Mouse (Mus musculus) c-Kit-positive CD71-positive TER-119-positive erythroid progenitor cells, embryonic 14.5 days (primary cell): ENCODE measurements at regions not wholly inside any gene's neighbourhood (a gene's known extent, or its start where the extent isn't known, plus 50 kb on each side); places are given as distances from the start of the nearest gene placed in this dataset.

Experiments used
- DNase-seq: peaks from one replicate; pipeline ENCODE4 v3.0.0-alpha.2; 2013; ENCODE audit warnings: low spot score

DNA sequence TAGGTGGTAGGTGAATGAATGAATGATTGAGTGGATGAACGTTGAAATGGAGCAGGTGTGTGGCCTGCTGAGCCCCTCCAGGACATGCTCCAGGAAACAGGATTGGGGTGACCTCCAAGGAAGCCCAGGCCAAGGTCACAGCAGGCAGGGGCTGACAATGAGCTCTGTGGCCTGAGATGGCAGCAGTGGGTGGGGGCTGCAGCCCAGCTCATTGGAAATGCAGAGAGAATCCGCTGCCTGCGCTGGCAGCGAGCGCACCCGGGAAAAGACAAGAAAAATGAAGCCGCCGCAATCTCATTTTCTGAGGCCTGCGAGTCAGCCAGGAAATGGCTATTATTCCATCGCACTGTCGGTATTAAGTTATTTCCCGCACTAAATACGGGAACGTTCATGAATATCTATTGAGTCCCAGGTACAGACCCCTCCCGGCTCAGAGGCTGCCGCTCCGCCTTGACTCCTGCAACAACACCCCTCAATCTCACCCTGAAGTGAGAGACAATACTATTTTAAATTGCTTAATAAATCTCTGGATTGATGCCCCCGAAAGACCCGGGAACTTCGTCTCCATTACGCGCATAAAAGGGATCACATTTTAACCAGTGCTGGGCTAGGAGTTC lies 153.7 kb downstream of the Cryba4 start:
- no peak for DNase-seq

DNA sequence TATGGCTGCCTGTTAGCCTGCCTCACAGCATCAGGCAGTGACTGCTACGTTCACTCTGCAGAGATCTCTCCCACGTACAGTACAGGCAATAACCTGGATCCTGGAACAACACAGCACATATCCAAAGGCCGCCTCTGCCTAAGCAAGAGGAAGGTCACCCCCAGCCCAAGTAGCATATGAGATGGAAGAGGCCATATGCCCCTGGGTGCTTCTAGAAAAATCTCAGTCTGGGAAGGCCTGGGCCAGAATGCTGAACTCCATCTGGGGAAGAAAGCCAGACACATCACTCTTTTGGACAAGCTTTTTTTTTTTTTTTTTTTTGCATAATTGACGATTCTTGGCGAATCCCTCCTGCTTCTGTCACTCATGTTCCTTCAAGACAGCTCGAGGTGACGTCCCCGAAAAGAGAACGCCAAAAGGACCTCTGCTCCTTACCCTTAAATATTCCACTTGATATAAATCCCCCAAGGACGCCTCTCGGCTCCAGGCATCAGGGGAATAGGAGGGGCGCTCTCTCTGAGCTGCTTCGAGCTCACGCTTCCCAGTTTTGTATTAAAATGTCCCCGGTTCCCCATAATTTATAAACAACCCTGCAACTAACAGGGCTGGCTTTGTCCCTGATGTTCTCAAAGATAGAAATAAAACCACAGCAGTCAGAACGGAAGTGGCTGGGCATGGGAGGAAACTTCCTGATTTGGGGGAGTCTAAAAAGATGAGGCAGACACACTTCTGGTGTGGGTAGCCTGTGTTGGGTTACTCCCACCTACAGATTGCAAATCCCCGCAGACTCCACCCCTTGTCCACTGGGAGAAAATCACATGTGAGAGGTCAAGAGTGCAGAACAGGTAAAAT lies 150.4 kb downstream of the Cryba4 start:
- no peak for DNase-seq

DNA sequence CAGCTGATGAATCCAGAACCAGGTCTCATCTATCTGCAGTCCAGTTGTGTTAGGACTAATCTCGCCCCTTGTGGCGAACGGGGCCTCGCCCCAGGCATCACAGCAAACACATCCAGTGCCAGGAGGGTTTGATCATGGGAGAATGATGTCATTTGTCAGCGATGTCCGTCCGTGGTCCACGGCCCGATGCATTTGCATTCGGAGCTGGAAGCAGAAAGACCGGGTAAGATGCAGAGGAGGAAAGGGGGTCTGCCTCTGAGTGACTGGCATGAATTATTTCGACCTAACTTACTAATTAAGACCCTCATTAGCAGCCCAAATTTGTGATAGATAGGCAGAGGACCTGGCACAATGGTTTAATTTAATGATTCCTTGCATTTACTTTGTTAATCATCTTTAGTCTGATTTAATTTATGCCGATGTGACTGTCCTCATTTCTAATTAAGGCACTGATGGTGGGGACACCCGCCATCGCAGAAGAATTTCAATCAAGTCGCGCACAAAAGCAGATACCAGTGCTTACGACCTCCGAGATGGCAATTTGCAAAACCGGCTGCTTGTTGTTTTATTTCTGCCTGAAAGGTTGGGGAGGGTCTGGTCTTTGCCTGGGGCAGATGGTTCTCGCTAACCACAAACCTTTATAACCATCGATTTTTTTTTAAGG lies 141.9 kb downstream of the Cryba4 start:
- no peak for DNase-seq

GRCm38 (mm10) chr5:112120766-112121165 lies 131.6 kb downstream of the Cryba4 start:
- no peak for DNase-seq

DNA sequence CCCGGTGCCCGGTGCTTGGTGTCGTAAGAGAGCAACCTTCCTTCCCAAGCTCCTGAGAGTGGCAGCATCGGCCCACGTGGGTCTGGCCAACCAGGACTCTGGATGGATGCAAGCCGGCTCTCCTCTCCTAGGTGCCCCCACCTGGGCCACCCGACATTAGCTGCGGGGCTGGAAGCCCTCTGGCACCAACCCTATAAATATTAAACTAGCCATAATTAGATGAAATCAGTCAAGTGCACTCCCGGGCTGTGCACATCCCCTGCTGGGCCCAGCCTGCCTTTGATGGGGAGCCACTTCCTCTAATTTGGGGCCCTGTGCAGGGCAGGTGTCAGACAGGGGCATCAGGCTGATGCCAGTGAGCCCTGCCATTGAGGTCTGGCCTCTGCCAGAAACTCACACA lies 130.8 kb downstream of the Cryba4 start:
- no peak for DNase-seq

GRCm38 (mm10) chr5:112122581-112122980 lies 129.7 kb downstream of the Cryba4 start:
- no peak for DNase-seq

- no peak for DNase-seq
Measured at GRCm38 (mm10) chr5:112127171-112127570, 125.1 kb downstream of the Cryba4 start.

GRCm38 (mm10) chr5:112132746-112133145 lies 119.6 kb downstream of the Cryba4 start:
- no peak for DNase-seq

- no peak for DNase-seq
Measured at GRCm38 (mm10) chr5:112133688-112134573, 118.4 kb downstream of the Cryba4 start.

GRCm38 (mm10) chr5:112136646-112137045 lies 115.7 kb downstream of the Cryba4 start:
- DNase-seq: no peak

DNA sequence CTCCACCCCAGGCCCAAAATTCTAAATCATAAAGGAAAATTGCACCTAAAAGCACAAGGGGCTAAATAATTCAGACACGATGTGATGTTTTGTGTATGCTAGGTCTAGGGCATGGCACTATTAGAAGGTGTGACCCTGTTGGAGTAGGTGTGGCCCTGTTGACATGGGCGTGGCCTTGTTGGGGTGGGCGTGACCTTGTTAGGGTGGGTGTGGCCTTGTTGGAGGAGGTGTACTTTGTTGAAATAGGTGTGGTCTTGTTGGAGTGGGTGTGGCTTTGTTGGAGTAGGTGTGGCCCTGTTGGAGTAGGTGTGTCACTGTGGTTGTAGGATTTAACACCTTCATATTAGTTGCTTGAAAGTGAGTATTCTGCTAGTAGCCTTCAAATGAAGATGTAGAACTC lies 114.1 kb downstream of the Cryba4 start:
- DNase-seq: no peak

- DNase-seq: no peak
Measured at GRCm38 (mm10) chr5:112142731-112143130, 109.6 kb downstream of the Cryba4 start.

GRCm38 (mm10) chr5:112143993-112144621 lies 108.2 kb downstream of the Cryba4 start:
- DNase-seq: no peak

GRCm38 (mm10) chr5:112153675-112154085 lies 98.6 kb downstream of the Cryba4 start:
- DNase-seq: peak; percentile 29

DNA sequence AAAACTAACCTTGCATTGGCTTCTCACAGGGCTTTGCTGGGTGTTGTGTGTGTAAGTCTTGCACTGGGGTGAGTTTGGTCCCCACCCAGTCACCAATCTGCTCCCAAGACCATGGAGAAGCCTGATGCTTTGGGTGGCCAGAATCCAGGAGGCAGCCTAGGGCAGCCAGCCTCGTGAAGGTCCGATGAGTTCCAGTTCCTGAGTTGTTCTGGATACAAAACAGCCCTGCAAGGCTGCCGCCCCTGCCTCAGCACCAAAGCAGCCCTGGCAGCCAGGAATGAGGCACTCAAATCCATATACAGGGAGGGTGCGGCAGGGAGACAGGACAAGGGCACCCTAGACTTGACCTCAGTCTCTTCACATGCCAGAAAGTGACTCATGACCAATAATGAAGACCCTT lies 97.7 kb downstream of the Cryba4 start:
- no peak for DNase-seq

GRCm38 (mm10) chr5:112155051-112155450 lies 97.3 kb downstream of the Cryba4 start:
- DNase-seq: peak; percentile 10

- DNase-seq: no peak
Measured at GRCm38 (mm10) chr5:112156005-112156404, 96.3 kb downstream of the Cryba4 start.

DNA sequence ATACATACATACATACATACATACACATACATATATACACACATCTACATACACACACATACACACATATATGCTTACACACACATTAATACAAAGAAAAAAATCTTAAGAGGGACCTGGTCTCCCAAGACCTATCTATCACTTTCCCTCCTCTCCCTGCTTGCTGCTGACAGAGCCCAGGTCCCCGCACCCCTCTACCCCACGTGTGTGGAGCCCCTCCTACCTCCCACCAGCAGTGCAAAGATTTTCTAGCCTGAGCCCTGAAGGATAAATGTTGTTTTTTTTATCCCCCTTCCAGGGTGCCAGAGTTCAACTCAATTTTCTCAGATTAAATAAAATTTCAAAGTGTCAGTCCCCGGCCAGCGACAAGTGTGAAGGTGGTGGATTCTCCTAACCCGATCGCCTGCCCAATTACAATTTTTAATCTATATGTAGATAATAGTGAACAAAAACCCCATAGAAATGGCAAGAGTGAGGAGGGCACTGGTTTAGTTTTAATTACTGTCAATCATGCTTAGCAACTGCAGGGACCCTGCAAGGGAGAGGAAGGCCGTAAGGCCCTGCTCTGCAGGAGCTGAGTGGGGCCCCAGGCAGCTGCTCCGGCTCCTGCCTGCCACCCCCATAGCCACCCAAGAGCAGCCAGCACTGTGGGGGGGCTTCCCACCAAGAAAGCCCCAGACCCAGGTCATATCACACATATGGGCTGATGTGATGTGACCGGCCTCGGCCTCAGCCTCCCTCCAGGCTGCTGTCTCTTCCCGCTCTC lies 85.7 kb downstream of the Cryba4 start:
- DNase-seq: no peak

- DNase-seq: no peak
Measured at GRCm38 (mm10) chr5:112167790-112168189, 84.5 kb downstream of the Cryba4 start.

DNA sequence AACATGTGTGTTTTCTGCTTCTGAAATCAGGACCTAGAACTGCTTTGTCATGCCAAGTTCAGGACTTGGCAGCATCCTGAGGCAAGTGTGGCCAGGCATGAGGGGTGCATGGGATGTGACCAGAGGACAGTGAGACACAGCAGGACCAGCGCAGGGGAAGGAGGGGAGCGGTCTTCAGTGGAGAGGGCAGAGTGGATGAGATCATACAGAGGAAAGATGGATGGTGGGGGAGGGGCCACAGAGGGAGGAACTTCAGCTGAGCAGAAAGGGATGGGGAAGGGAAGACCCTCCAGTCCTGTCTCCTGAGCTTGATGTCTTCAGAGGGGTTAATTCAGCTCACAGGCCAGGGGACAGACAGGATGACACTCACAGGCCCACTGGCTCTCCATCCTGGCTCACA lies 81.0 kb downstream of the Cryba4 start:
- no peak for DNase-seq
